Mouse (Mus musculus): ENCODE measurements around the gene Poc1b. TPM values are rescaled to one million over a fixed set of nuclear protein-coding genes. Genes with fewer than 3 reads are reported as not detected.

Poc1b gene
- total RNA-seq, 1 experiment, result 3.6 TPM

- TF ChIP-seq MAFK (IDR thresholded peaks at IDR 0.05; ENCODE audit: insufficient read depth, low read depth, low read length), result no peak
- no peak for TF ChIP-seq CHD2 (IDR thresholded peaks at IDR 0.05; ENCODE audit: low read depth, low read length)
- no peak for TF ChIP-seq ZNF384 (IDR thresholded peaks at IDR 0.05; ENCODE audit: low read depth, low read length)
- TF ChIP-seq ZC3H11A (IDR thresholded peaks at IDR 0.05; ENCODE audit: borderline replicate concordance, low read depth, low read length), result no peak
- TF ChIP-seq HCFC1 (IDR thresholded peaks at IDR 0.05; ENCODE audit: borderline replicate concordance, insufficient read depth, low read length), result no peak
- no peak for DNase-seq (ENCODE audit: low read depth, low spot score)
- Histone ChIP-seq H3K9ac (ENCODE audit: insufficient read depth, low read depth, low read length, poor library complexity, severe bottlenecking) (no peak overlapping the region), H3K9me3 (ENCODE audit: control insufficient read depth, insufficient read depth, low read depth, low read length) (no peaks in the 10 kb centered on the region), H3K4me3 (ENCODE audit: insufficient read depth in 1 of 2, low read depth in 1 of 2, low read length in 2 of 2, poor library complexity in 1 of 2, severe bottlenecking in 1 of 2) (no peak overlapping the region), H3K36me3 (ENCODE audit: control insufficient read depth, insufficient read depth, low read length, poor library complexity, severe bottlenecking) (no peaks in the 10 kb centered on the region), H3K4me1 (ENCODE audit: control insufficient read depth in 2 of 2, insufficient read depth in 2 of 2, low read length in 2 of 2, poor library complexity in 1 of 2) (no peaks in the 10 kb centered on the region), H3K27ac (ENCODE audit: insufficient read depth, low read depth, low read length, poor library complexity, severe bottlenecking) (no peak overlapping the region)
- in situ Hi-C loops (cut with MboI; ENCODE audit: low sequenced_read_pairs in 2 of 2, unreplicated experiment in 2 of 2), result no loop called here
Measured at GRCm38 (mm10) chr10:99165751-99166282, 59.0 kb downstream of the Poc1b start.

GRCm38 (mm10) chr10:99166392-99166791 lies 59.6 kb downstream of the Poc1b start:
- in situ Hi-C loops (cut with MboI; ENCODE audit: low sequenced_read_pairs in 2 of 2, unreplicated experiment in 2 of 2), result no loop called here
- Histone ChIP-seq H3K36me3 (ENCODE audit: control insufficient read depth, insufficient read depth, low read length, poor library complexity, severe bottlenecking) (no peaks in the 10 kb centered on the region), H3K4me1 (ENCODE audit: control insufficient read depth in 2 of 2, insufficient read depth in 2 of 2, low read length in 2 of 2, poor library complexity in 1 of 2) (no peaks in the 10 kb centered on the region), H3K9me3 (ENCODE audit: control insufficient read depth, insufficient read depth, low read depth, low read length) (no peaks in the 10 kb centered on the region), H3K9ac (ENCODE audit: insufficient read depth, low read depth, low read length, poor library complexity, severe bottlenecking) (no peak overlapping the region), H3K4me3 (ENCODE audit: insufficient read depth in 1 of 2, low read depth in 1 of 2, low read length in 2 of 2, poor library complexity in 1 of 2, severe bottlenecking in 1 of 2) (no peak overlapping the region), H3K27ac (ENCODE audit: insufficient read depth, low read depth, low read length, poor library complexity, severe bottlenecking) (no peak overlapping the region)
- TF ChIP-seq ZNF384 (IDR thresholded peaks at IDR 0.05; ENCODE audit: low read depth, low read length), result no peak
- TF ChIP-seq MAFK (IDR thresholded peaks at IDR 0.05; ENCODE audit: insufficient read depth, low read depth, low read length), result no peak
- no peak for TF ChIP-seq ZC3H11A (IDR thresholded peaks at IDR 0.05; ENCODE audit: borderline replicate concordance, low read depth, low read length)
- no peak for TF ChIP-seq HCFC1 (IDR thresholded peaks at IDR 0.05; ENCODE audit: borderline replicate concordance, insufficient read depth, low read length)
- TF ChIP-seq CHD2 (IDR thresholded peaks at IDR 0.05; ENCODE audit: low read depth, low read length), result no peak
- no peak for DNase-seq (ENCODE audit: low read depth, low spot score)

GRCm38 (mm10) chr10:99168404-99168803 lies 61.6 kb downstream of the Poc1b start:
- DNase-seq (ENCODE audit: low read depth, low spot score), result no peak
- Histone ChIP-seq H3K9me3 (ENCODE audit: control insufficient read depth, insufficient read depth, low read depth, low read length) (no peaks in the 10 kb centered on the region), H3K9ac (ENCODE audit: insufficient read depth, low read depth, low read length, poor library complexity, severe bottlenecking) (no peak overlapping the region), H3K4me1 (ENCODE audit: control insufficient read depth in 2 of 2, insufficient read depth in 2 of 2, low read length in 2 of 2, poor library complexity in 1 of 2) (peaks cover 2 to 4% of the 10 kb centered on the region in 2 experiments; a peak in 1 of 4 replicates), H3K27ac (ENCODE audit: insufficient read depth, low read depth, low read length, poor library complexity, severe bottlenecking) (no peak overlapping the region), H3K4me3 (ENCODE audit: insufficient read depth in 1 of 2, low read depth in 1 of 2, low read length in 2 of 2, poor library complexity in 1 of 2, severe bottlenecking in 1 of 2) (no peak overlapping the region), H3K36me3 (ENCODE audit: control insufficient read depth, insufficient read depth, low read length, poor library complexity, severe bottlenecking) (no peaks in the 10 kb centered on the region)
- TF ChIP-seq MAFK (IDR thresholded peaks at IDR 0.05; ENCODE audit: insufficient read depth, low read depth, low read length) (no peak), ZC3H11A (IDR thresholded peaks at IDR 0.05; ENCODE audit: borderline replicate concordance, low read depth, low read length) (no peak), ZNF384 (IDR thresholded peaks at IDR 0.05; ENCODE audit: low read depth, low read length) (no peak), HCFC1 (IDR thresholded peaks at IDR 0.05; ENCODE audit: borderline replicate concordance, insufficient read depth, low read length) (no peak), CHD2 (IDR thresholded peaks at IDR 0.05; ENCODE audit: low read depth, low read length) (no peak)
- in situ Hi-C loops (cut with MboI; ENCODE audit: low sequenced_read_pairs in 2 of 2, unreplicated experiment in 2 of 2), result no loop called here

GRCm38 (mm10) chr10:99168840-99169764 lies 62.3 kb downstream of the Poc1b start:
- Histone ChIP-seq H3K36me3 (ENCODE audit: control insufficient read depth, insufficient read depth, low read length, poor library complexity, severe bottlenecking) (no peaks in the 10 kb centered on the region), H3K9me3 (ENCODE audit: control insufficient read depth, insufficient read depth, low read depth, low read length) (no peaks in the 10 kb centered on the region), H3K27ac (ENCODE audit: insufficient read depth, low read depth, low read length, poor library complexity, severe bottlenecking) (no peak overlapping the region), H3K4me3 (ENCODE audit: insufficient read depth in 1 of 2, low read depth in 1 of 2, low read length in 2 of 2, poor library complexity in 1 of 2, severe bottlenecking in 1 of 2) (no peak overlapping the region), H3K9ac (ENCODE audit: insufficient read depth, low read depth, low read length, poor library complexity, severe bottlenecking) (no peak overlapping the region), H3K4me1 (ENCODE audit: control insufficient read depth in 2 of 2, insufficient read depth in 2 of 2, low read length in 2 of 2, poor library complexity in 1 of 2) (peaks cover 2 to 4% of the 10 kb centered on the region in 2 experiments; a peak in 1 of 4 replicates)
- DNase-seq (ENCODE audit: low read depth, low spot score), result no peak
- in situ Hi-C loops (cut with MboI; ENCODE audit: low sequenced_read_pairs in 2 of 2, unreplicated experiment in 2 of 2), result no loop called here
- no peak for TF ChIP-seq CHD2 (IDR thresholded peaks at IDR 0.05; ENCODE audit: low read depth, low read length)
- no peak for TF ChIP-seq ZC3H11A (IDR thresholded peaks at IDR 0.05; ENCODE audit: borderline replicate concordance, low read depth, low read length)
- no peak for TF ChIP-seq ZNF384 (IDR thresholded peaks at IDR 0.05; ENCODE audit: low read depth, low read length)
- no peak for TF ChIP-seq HCFC1 (IDR thresholded peaks at IDR 0.05; ENCODE audit: borderline replicate concordance, insufficient read depth, low read length)
- no peak for TF ChIP-seq MAFK (IDR thresholded peaks at IDR 0.05; ENCODE audit: insufficient read depth, low read depth, low read length)
